Mouse (Mus musculus) heart, adult 2 months (tissue): ENCODE measurements at regions not wholly inside any gene's neighbourhood (a gene's known extent, or its start where the extent isn't known, plus 50 kb on each side); places are given as distances from the start of the nearest gene placed in this dataset.

Source experiments
- DNase-seq, 2 experiments: peaks; one replicate each; pipeline ENCODE4 v3.0.0; 2021
- H3K27ac ChIP-seq: fragments of 200-600 bp; 2 replicates; pipeline ENCODE4 v1.8.1; 2022
- H3K27me3 ChIP-seq: fragments of 200-500 bp; 2 replicates; pipeline ENCODE4 v1.6.1; 2012; ENCODE audit warnings: mild to moderate bottlenecking, low read length, inconsistent platforms, mixed read lengths; ENCODE audit not compliant: control insufficient read depth, insufficient read depth
- H3K36me3 ChIP-seq: fragments of 200-500 bp; 2 replicates; pipeline ENCODE4 v1.6.1; 2012; ENCODE audit warnings: low read length, inconsistent platforms; ENCODE audit not compliant: control insufficient read depth, insufficient read depth
- H3K4me1 ChIP-seq: fragments of 200-500 bp; 2 replicates; pipeline ENCODE4 v1.6.1; 2011; ENCODE audit warnings: low read length; ENCODE audit not compliant: control insufficient read depth, insufficient read depth
- H3K4me3 ChIP-seq: fragments of 200-600 bp; 2 replicates; pipeline ENCODE4 v1.8.1; 2022
- H3K79me2 ChIP-seq: fragments of 200-500 bp; replicated peaks from 2 replicates; pipeline ENCODE4 v1.6.1; 2012; ENCODE audit warnings: mild to moderate bottlenecking, inconsistent platforms, low read length, moderate library complexity, mixed read lengths; ENCODE audit not compliant: control insufficient read depth, insufficient read depth
- H3K9ac ChIP-seq: fragments of 200-500 bp; 2 replicates; pipeline ENCODE4 v1.6.1; 2012; ENCODE audit warnings: low read depth, mild to moderate bottlenecking, control low read depth, inconsistent platforms, low read length, mixed read lengths
- CTCF ChIP-seq: fragments of 200-600 bp; IDR thresholded peaks from 2 replicates; pipeline ENCODE4 v1.8.1; 2022; ENCODE audit warnings: antibody characterized with exemption, mild to moderate bottlenecking, moderate library complexity
- EP300 ChIP-seq: fragments of 200-500 bp; IDR thresholded peaks from 2 replicates; pipeline ENCODE4 v1.6.1; 2011; ENCODE audit warnings: low read depth, low read length, control low read depth; ENCODE audit not compliant: insufficient read depth
- POLR2A ChIP-seq: fragments of 200-500 bp; IDR thresholded peaks from 2 replicates; pipeline ENCODE4 v1.6.1; 2011; ENCODE audit warnings: mild to moderate bottlenecking, low read depth, low read length, control low read depth; ENCODE audit not compliant: insufficient read depth
- WGBS: fragments of 180-500 bp; shearing (Covaris S2); methylation state at CpG from one replicate; pipeline ENCODE4 v1.1.7; 2018; 5-methylcytosine and 5-hydroxymethylcytosine counted together
- intact Hi-C: fragments of 180-260 bp; cut with DNase I; formaldehyde crosslinking; loops from one replicate; pipeline ENCODE4 v1.15.1; 2025

DNA sequence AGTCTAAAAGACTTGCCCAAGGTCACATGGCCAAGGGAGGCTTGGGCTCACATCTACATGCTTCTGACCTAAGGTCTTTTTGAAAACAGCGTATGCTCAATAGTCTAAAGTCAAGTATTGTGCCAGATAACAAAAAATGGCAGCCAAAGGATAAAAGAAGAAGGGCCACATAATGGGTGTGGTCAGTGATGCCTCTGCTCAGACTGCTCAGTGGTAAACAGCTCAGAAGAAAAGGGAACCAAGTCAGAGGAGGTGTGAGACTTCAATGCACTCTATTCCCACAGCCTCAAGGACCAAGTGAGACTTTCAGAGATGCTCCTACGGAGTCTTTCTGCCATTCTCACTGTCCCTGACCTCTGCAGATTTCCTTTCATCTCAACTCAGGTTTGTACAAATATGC, 373.5 kb downstream of the H2al1j start:
- Histone ChIP-seq H3K36me3 (no peaks in the 10 kb centered on the region), H3K4me3 (no peak overlapping the region), H3K27ac (no peak overlapping the region), H3K9ac (no peak overlapping the region), H3K27me3 (no peaks in the 10 kb centered on the region), H3K4me1 (no peaks in the 10 kb centered on the region), H3K79me2 (no peaks in the 10 kb centered on the region)
- 79% methylated on average over 2 of the region's 2 CpGs for WGBS
- TF ChIP-seq CTCF (no peak), POLR2A (no peak), EP300 (no peak)
- intact Hi-C loops = no loop called here
- no peak for DNase-seq

DNA sequence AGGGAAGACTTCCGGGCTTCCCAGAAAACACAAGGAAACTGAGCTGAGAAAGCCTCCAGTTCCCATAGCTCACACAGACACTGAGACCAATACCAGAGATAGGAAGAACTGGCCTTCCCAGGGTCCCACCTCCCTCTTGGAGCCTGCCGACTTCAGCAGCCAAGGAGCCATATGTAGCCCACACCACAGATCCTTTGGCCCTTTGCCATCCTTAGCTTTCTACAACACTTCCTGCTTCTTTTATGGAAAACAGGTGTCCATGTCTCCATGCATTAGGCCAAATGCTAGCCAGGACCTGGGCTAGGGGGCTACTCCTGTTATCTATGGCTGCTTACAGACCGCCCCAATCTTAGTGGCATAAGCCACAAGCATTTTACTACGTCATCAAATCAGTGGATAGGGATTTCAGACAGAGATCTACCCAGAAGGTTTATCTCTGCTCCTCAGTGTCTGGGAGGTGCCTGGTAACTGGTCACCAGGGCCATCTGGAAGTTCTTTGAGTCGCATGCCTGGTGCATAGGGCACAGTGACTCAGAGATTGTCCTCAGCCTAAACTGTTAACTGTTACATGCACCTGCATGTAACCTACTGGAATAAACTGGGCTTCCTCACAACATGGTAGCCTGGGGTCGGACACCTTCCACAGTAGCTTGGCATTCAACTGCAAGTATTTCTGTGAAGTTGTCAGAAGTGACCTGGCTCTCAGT, 378.4 kb downstream of the H2al1j start:
- H3K27me3 ChIP-seq = no peaks in the 10 kb centered on the region
- 84% methylated on average over 6 of the region's 6 CpGs for WGBS
- DNase-seq = no peak

DNA sequence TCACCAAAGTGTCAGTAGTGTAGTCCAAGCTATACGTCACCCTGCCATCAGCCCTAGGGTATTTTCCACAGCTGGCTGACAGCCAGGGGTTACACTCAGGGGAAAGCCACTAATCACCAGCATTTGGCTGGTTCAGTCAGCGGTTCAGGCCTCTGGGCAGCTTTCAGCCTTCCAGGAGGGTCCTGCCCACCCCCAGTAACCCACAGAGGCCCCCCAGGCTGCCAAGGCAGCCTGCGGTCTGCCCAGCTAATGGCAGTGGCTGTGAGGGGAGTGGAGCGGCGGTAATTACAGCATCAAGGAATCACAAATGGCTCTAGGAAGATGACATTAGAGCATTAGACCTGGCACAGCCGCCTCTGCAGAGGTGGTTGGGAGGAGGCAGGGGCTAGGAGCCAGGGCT, 379.7 kb downstream of the H2al1j start:
- Histone ChIP-seq H3K9ac (no peak overlapping the region), H3K4me3 (no peak overlapping the region), H3K4me1 (no peaks in the 10 kb centered on the region), H3K27me3 (no peaks in the 10 kb centered on the region), H3K27ac (no peak overlapping the region), H3K36me3 (no peaks in the 10 kb centered on the region), H3K79me2 (no peaks in the 10 kb centered on the region)
- intact Hi-C loops = no loop called here
- TF ChIP-seq CTCF = no peak
- no peak for DNase-seq
- WGBS = 79% methylated on average over 6 of the region's 6 CpGs

More for the DNA sequence above, 378.4 kb downstream of the H2al1j start:
- intact Hi-C loops = no loop called here
- no peak for TF ChIP-seq POLR2A
- TF ChIP-seq EP300 = no peak
- TF ChIP-seq CTCF = no peak
- Histone ChIP-seq H3K79me2 (no peaks in the 10 kb centered on the region), H3K4me1 (no peaks in the 10 kb centered on the region), H3K4me3 (no peak overlapping the region), H3K36me3 (no peaks in the 10 kb centered on the region), H3K27ac (no peak overlapping the region), H3K9ac (no peak overlapping the region)

DNA sequence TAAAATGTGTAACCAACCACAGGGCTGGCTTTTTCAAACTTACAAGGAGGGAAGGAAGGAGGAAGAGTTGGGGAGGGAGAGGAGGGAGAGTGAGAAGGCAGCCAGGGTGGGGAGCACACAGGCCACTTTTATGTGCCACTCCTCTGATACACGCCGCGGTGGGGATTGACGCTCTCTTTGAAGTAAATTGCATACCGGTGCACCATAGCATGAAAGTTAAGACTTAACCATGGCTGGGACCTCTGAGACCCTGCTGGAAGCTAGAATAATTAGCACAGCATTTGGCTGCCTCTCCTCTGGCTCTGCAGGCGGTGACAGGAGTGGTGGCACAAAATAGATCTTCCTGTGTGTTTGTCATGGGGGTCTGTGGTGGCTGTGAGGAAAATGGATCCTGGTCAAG, 380.7 kb downstream of the H2al1j start:
- Histone ChIP-seq H3K27me3 (no peaks in the 10 kb centered on the region), H3K79me2 (no peaks in the 10 kb centered on the region), H3K4me3 (no peak overlapping the region), H3K4me1 (no peaks in the 10 kb centered on the region), H3K27ac (no peak overlapping the region), H3K36me3 (no peaks in the 10 kb centered on the region), H3K9ac (no peak overlapping the region)
- TF ChIP-seq EP300 = no peak
- TF ChIP-seq POLR2A = no peak
- TF ChIP-seq CTCF = no peak
- DNase-seq = no peak
- 75% methylated on average over 6 of the region's 6 CpGs for WGBS
- intact Hi-C loops = no loop called here

DNA sequence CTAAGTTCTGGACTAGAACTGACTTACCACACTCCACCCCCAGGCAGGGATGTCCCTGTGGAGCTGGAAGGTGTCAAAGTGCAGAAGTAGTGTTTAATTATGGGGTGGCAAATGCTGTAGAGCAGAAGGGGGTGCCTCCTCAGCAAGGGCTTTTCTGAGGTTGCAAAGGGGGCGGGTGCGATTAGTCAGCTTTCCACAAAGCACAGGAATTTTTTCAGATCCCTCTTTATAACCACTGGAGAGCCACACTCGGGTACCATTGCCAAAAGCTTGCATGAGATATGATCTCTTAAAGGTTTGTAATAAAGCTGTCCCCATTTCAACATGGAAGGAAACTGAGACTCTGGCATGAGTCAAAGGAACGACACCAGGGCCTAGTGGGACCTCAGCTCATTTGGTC, 381.7 kb downstream of the H2al1j start:
- no peak overlapping the region for H3K27ac ChIP-seq
- intact Hi-C loops = no loop called here
- 84% methylated on average over 4 of the region's 4 CpGs for WGBS
- TF ChIP-seq POLR2A (no peak), EP300 (no peak), CTCF (no peak)
- no peaks in the 10 kb centered on the region for H3K36me3 ChIP-seq
- no peak overlapping the region for H3K9ac ChIP-seq
- H3K27me3 ChIP-seq = no peaks in the 10 kb centered on the region
- DNase-seq = no peak
- no peaks in the 10 kb centered on the region for H3K79me2 ChIP-seq
- H3K4me3 ChIP-seq = no peak overlapping the region
- H3K4me1 ChIP-seq = no peaks in the 10 kb centered on the region

DNA sequence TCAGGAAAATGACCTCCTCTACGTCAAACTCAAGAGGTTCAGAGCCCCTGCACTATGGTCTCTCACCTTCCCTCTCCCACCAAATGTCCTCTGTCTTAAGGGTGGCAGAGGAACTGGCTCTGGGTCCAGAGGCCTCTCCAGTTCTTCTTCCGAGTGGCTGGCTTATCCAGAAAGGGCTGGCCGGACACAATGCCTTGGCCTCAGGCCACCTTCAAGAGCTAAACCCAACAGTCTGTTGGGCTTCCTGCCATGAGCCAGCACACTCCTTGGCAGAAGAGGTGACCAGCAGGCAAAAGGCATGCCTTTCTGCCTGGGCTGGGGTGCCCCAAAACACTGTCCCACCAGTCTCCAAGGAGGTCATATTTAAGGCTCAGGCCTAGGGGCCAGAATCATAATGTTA, 385.8 kb downstream of the H2al1j start:
- DNase-seq = peak in 1 of 2 experiments; percentile 66
- H3K4me1 ChIP-seq = no peaks in the 10 kb centered on the region

More for the DNA sequence above, 385.8 kb downstream of the H2al1j start:
- no peaks in the 10 kb centered on the region for H3K79me2 ChIP-seq
- no peak for TF ChIP-seq POLR2A
- TF ChIP-seq CTCF = no peak
- TF ChIP-seq EP300 = no peak
- H3K27ac ChIP-seq = no peak overlapping the region
- H3K36me3 ChIP-seq = no peaks in the 10 kb centered on the region
- WGBS = 45% methylated on average over 3 of the region's 3 CpGs
- H3K4me3 ChIP-seq = no peak overlapping the region
- no peak overlapping the region for H3K9ac ChIP-seq
- no peaks in the 10 kb centered on the region for H3K27me3 ChIP-seq
- intact Hi-C loops = no loop called here
